Mouse (Mus musculus) CH12.LX (cell line): ENCODE measurements around the gene Zbtb48.

ENCODE experiments used
- BHLHE40 ChIP-seq: IDR thresholded peaks from 2 replicates; pipeline ENCODE4 v1.6.1; 2011; ENCODE audit warnings: mild to moderate bottlenecking, low read depth, low read length, improper control_type of control experiment
- CTCF ChIP-seq, 2 experiments: IDR thresholded peaks in 1 of 2; conservative IDR thresholded peaks in 1 of 2; 2 replicates each; pipeline ENCODE4 v1.5.1; 2011 to 2012; ENCODE audit warnings: low read depth in 2 of 2, low read length in 2 of 2, improper control_type of control experiment in 1 of 2, inconsistent platforms in 1 of 2, mild to moderate bottlenecking in 1 of 2, moderate library complexity in 1 of 2
- HCFC1 ChIP-seq: IDR thresholded peaks from 2 replicates; pipeline ENCODE4 v1.6.1; 2012; ENCODE audit warnings: low read depth, mild to moderate bottlenecking, inconsistent platforms, low read length, improper control_type of control experiment
- POLR2A ChIP-seq: IDR thresholded peaks from 2 replicates; pipeline ENCODE4 v1.6.1; 2011; ENCODE audit warnings: low read depth, mild to moderate bottlenecking, improper control_type of control experiment, low read length
- RCOR1 ChIP-seq: conservative IDR thresholded peaks from 2 replicates; pipeline ENCODE4 v1.6.1; 2012; ENCODE audit warnings: low read depth, mild to moderate bottlenecking, inconsistent platforms, low read length, improper control_type of control experiment
- USF1 ChIP-seq: IDR thresholded peaks from 2 replicates; pipeline ENCODE4 v1.6.1; 2014; ENCODE audit warnings: low read depth, mild to moderate bottlenecking, inconsistent platforms, low read length, improper control_type of control experiment
- ZC3H11A ChIP-seq: IDR thresholded peaks from 2 replicates; pipeline ENCODE4 v1.6.1; 2012; ENCODE audit warnings: low read depth, mild to moderate bottlenecking, inconsistent platforms, low read length, improper control_type of control experiment
- ZKSCAN1 ChIP-seq: IDR thresholded peaks from 2 replicates; pipeline ENCODE4 v1.6.1; 2012; ENCODE audit warnings: low read depth, inconsistent platforms, low read length, improper control_type of control experiment, borderline replicate concordance
- ZMIZ1 ChIP-seq: IDR thresholded peaks from 2 replicates; pipeline ENCODE4 v1.6.1; 2012; ENCODE audit warnings: low read depth, mild to moderate bottlenecking, inconsistent platforms, low read length, improper control_type of control experiment

DNA sequence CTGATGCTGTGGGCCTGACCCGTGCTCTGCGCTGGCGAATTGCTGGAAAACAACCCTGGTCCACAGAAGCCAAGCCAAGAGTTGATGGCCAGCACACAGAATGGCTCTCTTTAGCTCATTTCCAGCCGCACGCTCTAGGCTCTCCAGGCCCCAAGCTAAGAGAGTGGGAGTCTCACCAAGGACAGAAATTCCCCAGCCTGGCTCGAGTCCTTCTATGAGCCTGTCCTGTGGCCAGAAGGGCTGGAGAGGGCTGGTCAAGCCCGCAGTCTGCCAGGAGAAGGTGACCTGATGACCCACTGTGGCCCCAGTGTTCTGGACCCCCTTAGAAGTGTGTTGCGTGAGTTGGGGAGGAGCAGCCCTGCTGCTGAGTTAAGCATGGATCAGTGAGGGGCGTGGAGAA, 49.7 kb upstream of the Zbtb48 start:
- no peak for TF ChIP-seq CTCF (conservative IDR thresholded peaks at IDR 0.05 in 1 of 2, IDR thresholded peaks at IDR 0.05 in 1 of 2; ENCODE audit: low read depth in 2 of 2, low read length in 2 of 2)
- no peak for TF ChIP-seq POLR2A
- TF ChIP-seq HCFC1 = no peak
- no peak for TF ChIP-seq USF1
- TF ChIP-seq ZMIZ1 = no peak
- TF ChIP-seq BHLHE40 = no peak
- TF ChIP-seq ZKSCAN1 = no peak
- TF ChIP-seq ZC3H11A = no peak
- TF ChIP-seq RCOR1 = no peak
